Mouse (Mus musculus) spleen, adult 2 months (tissue): ENCODE results near the gene Glb1l2. TPM values are rescaled to one million over a fixed set of nuclear protein-coding genes. Genes with fewer than 3 reads are reported as not detected.

Source experiments
- DNase-seq, 2 experiments: peaks; one replicate each; pipeline versions ENCODE4 v3.0.0 to v3.0.0-alpha.2; 2012 to 2021; ENCODE audit warnings: low spot score in 2 of 2, low read depth in 1 of 2
- H3K27ac ChIP-seq: fragments of 200-500 bp; 2 replicates; pipeline ENCODE4 v1.5.1; 2012; ENCODE audit warnings: low read length, inconsistent platforms; ENCODE audit not compliant: insufficient read depth
- H3K27me3 ChIP-seq: fragments of 200-500 bp; 2 replicates; pipeline ENCODE4 v1.6.1; 2012; ENCODE audit warnings: mild to moderate bottlenecking, moderate library complexity, low read length, inconsistent platforms; ENCODE audit not compliant: control insufficient read depth, insufficient read depth
- H3K36me3 ChIP-seq: fragments of 200-500 bp; 2 replicates; pipeline ENCODE4 v1.6.1; 2012; ENCODE audit warnings: mild to moderate bottlenecking, low read length, inconsistent platforms; ENCODE audit not compliant: control insufficient read depth, insufficient read depth
- H3K4me1 ChIP-seq: fragments of 200-500 bp; 2 replicates; pipeline ENCODE4 v1.6.1; 2011; ENCODE audit warnings: inconsistent platforms; ENCODE audit not compliant: control insufficient read depth, insufficient read depth, insufficient read length
- H3K4me3 ChIP-seq: fragments of 200-500 bp; 2 replicates; pipeline ENCODE4 v1.5.1; 2011; ENCODE audit warnings: mild to moderate bottlenecking, inconsistent platforms; ENCODE audit not compliant: insufficient read depth, insufficient read length; ENCODE audit errors: extremely low read depth
- CTCF ChIP-seq: fragments of 200-500 bp; IDR thresholded peaks from 2 replicates; pipeline ENCODE4 v1.5.1; 2011; ENCODE audit warnings: mild to moderate bottlenecking, inconsistent platforms; ENCODE audit not compliant: insufficient read depth, insufficient read length, insufficient replicate concordance; ENCODE audit errors: extremely low read depth
- POLR2A ChIP-seq: fragments of 200-500 bp; IDR thresholded peaks from 2 replicates; pipeline ENCODE4 v1.6.1; 2011; ENCODE audit warnings: low read depth, low read length, inconsistent platforms
- WGBS: fragments of 180-500 bp; shearing (Covaris S2); methylation state at CpG from one replicate; pipeline ENCODE4 v1.1.7; 2018; 5-methylcytosine and 5-hydroxymethylcytosine counted together
- polyA plus RNA-seq: library from polyadenylated mRNA; depleted of rRNA; stranded (reverse); fragments of >200 nt; gene quantifications from 2 replicates; pipeline ENCODE4 v1.2.3, GENCODE M21; 2012

The Glb1l2 gene
- polyA plus RNA-seq, 1 experiment, result 0.30 TPM

DNA sequence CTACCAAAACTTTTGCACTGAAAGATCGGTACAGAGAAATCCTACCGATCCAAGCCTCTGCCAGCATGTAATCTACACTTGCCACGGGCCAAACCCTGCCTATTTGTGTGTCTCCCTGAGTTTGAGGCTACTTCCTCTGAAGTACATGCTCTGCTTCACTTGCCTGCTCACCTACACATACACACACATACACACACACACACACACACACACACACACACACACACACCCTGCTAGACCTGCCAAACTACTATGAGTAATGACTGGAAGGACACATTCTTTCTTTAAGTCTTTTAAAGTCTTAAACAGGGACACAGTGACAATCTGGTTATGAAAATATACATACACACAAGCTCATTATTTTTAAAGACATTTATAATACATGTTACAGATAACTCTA, 8.1 kb downstream of the Glb1l2 start:
- no peaks in the 10 kb centered on the region for H3K27me3 ChIP-seq
- 90% methylated on average over 3 of the region's 3 CpGs for WGBS
- no peaks in the 10 kb centered on the region for H3K36me3 ChIP-seq
- H3K4me3 ChIP-seq, result no peak overlapping the region
- no peaks in the 10 kb centered on the region for H3K4me1 ChIP-seq
- H3K27ac ChIP-seq, result no peak overlapping the region
- TF ChIP-seq CTCF, result no peak
- TF ChIP-seq POLR2A, result no peak
- DNase-seq, result no peak

DNA sequence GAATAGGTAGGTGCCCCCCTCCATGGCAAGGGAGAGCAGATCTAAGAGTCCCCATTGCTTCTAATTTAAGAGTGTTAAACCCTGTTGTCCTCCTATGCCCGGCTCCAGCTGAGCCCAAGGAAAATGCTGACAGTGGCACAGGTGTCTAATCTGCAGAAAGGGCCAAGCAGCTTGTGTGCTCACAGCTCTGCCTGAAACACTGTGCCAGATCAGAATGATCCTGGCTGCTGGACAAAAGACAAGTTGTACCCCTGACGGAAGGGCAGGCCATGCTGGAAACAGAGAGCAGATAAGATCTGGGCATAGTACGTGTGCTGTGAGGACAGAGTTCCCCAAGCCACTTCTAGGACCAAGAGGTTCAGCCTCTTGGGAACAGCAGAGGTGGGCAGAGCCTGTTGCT, 13.4 kb downstream of the Glb1l2 start:
- H3K27ac ChIP-seq, result no peak overlapping the region
- DNase-seq, result no peak
- H3K36me3 ChIP-seq, result no peaks in the 10 kb centered on the region
- no peak for TF ChIP-seq POLR2A
- no peak for TF ChIP-seq CTCF
- H3K4me3 ChIP-seq, result no peak overlapping the region
- 90% methylated on average over 3 of the region's 3 CpGs for WGBS
- no peaks in the 10 kb centered on the region for H3K27me3 ChIP-seq
- no peaks in the 10 kb centered on the region for H3K4me1 ChIP-seq

DNA sequence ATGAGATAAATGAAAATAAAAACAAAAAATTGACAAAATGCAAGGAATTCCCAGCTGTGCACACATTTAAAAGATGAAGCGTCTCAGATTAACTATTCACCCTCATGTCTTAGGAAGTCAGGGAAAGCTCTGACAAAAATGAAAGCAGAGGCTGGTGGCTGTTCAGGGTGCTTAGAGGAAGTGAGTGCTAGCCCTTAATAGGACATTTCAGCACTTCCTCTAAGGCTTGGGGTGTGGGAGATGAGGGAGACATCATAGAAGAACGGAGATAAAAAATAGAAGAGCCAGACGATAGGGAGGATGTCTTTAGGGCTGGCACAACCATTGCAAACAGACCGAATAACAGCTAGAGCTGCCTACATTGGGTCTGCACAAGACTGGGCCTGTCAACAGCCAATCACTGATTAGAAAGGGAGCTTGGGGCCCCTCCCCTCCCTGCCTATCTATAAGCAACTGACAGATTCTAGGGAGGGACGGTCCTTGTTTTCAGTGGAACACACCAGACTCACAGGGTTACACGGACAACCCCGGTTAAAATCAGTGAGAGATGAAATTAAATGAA, 22.8 kb downstream of the Glb1l2 start:
- TF ChIP-seq POLR2A (no peak), CTCF (no peak)
- Histone ChIP-seq H3K27me3 (no peaks in the 10 kb centered on the region), H3K27ac (no peak overlapping the region), H3K4me1 (no peaks in the 10 kb centered on the region), H3K4me3 (no peak overlapping the region), H3K36me3 (no peaks in the 10 kb centered on the region)
- DNase-seq, result no peak
- WGBS, result 40% methylated on average over 7 of the region's 7 CpGs

- no peaks in the 10 kb centered on the region for H3K4me1 ChIP-seq
- no peak overlapping the region for H3K27ac ChIP-seq
- 89% methylated on average over 7 of the region's 7 CpGs for WGBS
- TF ChIP-seq POLR2A (no peak), CTCF (no peak)
- DNase-seq, result no peak
- H3K27me3 ChIP-seq, result no peaks in the 10 kb centered on the region
- H3K4me3 ChIP-seq, result no peak overlapping the region
- H3K36me3 ChIP-seq, result no peaks in the 10 kb centered on the region
Measured at GRCm38 (mm10) chr9:26778421-26778820, 27.8 kb downstream of the Glb1l2 start.

DNA sequence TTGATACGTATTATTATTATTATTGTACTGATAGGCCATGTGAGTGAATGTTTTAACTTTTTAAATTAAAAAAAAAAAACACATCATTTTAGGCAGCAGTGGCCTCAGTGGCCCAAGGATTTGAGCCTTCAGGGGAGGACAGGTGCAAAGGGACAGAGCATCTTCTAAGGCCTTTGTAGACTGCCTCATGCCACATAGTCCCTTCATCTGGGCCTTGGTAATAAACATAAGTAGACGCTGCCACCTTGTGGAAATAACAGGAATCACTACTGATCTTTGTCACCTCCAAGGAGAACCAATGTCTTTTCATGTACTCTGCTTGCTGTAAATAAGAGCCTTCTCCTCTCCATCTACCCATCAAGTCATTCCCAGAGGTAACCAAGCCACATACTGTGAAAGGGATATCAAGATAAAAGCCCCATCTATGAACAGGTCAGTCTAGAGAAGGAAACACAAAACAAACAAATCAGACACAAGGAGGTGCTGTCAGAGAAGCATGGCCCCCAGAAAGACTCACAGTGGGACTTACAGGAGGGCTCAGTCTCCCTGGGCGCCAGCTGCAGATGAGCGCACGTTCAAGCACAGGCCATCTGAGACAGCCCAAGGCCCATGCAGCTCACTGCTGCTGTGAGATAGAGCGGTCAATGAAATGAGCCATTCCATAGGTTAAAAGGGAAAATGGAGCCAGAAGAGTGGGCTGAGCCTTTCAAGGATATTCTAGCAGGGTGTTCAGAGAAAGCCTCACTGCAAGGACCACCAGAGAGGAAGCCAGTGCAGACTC, 30.0 kb downstream of the Glb1l2 start:
- TF ChIP-seq POLR2A, result no peak
- Histone ChIP-seq H3K36me3 (no peaks in the 10 kb centered on the region), H3K4me3 (no peak overlapping the region), H3K27me3 (no peaks in the 10 kb centered on the region), H3K4me1 (no peaks in the 10 kb centered on the region), H3K27ac (no peak overlapping the region)
- WGBS, result 61% methylated on average over 6 of the region's 6 CpGs
- DNase-seq, result no peak

- no peak for DNase-seq
- Histone ChIP-seq H3K27me3 (no peaks in the 10 kb centered on the region), H3K4me1 (no peaks in the 10 kb centered on the region), H3K36me3 (no peaks in the 10 kb centered on the region), H3K27ac (no peak overlapping the region), H3K4me3 (no peak overlapping the region)
- 85% methylated on average over 2 of the region's 2 CpGs for WGBS
- TF ChIP-seq CTCF (no peak), POLR2A (no peak)
Measured at GRCm38 (mm10) chr9:26775700-26776099, 30.6 kb downstream of the Glb1l2 start.

DNA sequence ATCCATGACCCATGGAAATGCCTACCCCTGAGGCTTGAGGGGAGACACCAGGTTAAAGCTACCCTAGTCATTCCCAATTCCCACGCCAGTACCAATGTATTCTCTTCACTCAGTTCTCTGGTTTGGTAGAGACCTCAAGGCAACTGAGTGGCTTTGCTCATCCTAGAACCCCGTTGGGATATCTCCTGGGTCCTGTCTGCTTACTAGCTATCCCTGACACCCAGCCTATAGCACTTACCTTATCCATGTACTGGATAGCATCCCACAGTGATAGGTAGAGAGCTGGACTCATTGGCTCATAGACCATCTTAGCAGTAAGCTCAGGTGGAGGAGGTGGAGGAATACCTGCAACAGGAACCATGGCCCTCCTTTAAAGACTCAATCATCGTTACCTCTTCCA, 38.1 kb downstream of the Glb1l2 start:
- no peak for DNase-seq
- Histone ChIP-seq H3K27ac (no peak overlapping the region), H3K4me1 (no peaks in the 10 kb centered on the region), H3K4me3 (no peak overlapping the region), H3K36me3 (no peaks in the 10 kb centered on the region), H3K27me3 (no peaks in the 10 kb centered on the region)
- TF ChIP-seq CTCF (no peak), POLR2A (no peak)
- WGBS, result 71% methylated on average over 3 of the region's 3 CpGs
